Mouse (Mus musculus) CH12.LX (cell line): Measurements from ENCODE around the gene Gamt. TPM values are rescaled to one million over a fixed set of nuclear protein-coding genes. Genes with fewer than 3 reads are reported as not detected.

Experiments used
- DNase-seq: peaks from one replicate; pipeline ENCODE4 v3.0.0-alpha.2; 2013; ENCODE audit errors: extremely low read depth
- H3K27ac ChIP-seq: 2 replicates; pipeline ENCODE4 v1.5.1; 2012; ENCODE audit warnings: low read depth, mild to moderate bottlenecking, control low read depth, moderate library complexity; ENCODE audit not compliant: insufficient read depth
- H3K27me3 ChIP-seq: replicated peaks from 2 replicates; pipeline ENCODE3; 2012; ENCODE audit warnings: inconsistent platforms
- H3K36me3 ChIP-seq, 2 experiments: replicated peaks in 1 of 2; 2 replicates each; pipeline versions ENCODE3 to v1.6.1; 2012; ENCODE audit warnings: inconsistent platforms in 1 of 2, low read length in 1 of 2, mild to moderate bottlenecking in 1 of 2, mixed read lengths in 1 of 2, moderate library complexity in 1 of 2; ENCODE audit not compliant: control insufficient read depth in 1 of 2, insufficient read depth in 1 of 2
- H3K4me1 ChIP-seq, 2 experiments: 2 replicates each; pipeline ENCODE4 v1.6.1; 2012; ENCODE audit warnings: inconsistent platforms in 1 of 2, moderate library complexity in 1 of 2; ENCODE audit not compliant: insufficient read depth in 2 of 2, control insufficient read depth in 1 of 2
- H3K4me2 ChIP-seq: 2 replicates; pipeline ENCODE4 v1.6.1; 2012; ENCODE audit warnings: low read depth, mild to moderate bottlenecking, control low read depth; ENCODE audit not compliant: poor library complexity, insufficient read depth, severe bottlenecking
- H3K4me3 ChIP-seq, 3 experiments: fragments of 150-350 bp in 1 of 3; sonication (generic) in 1 of 3; replicated peaks in 1 of 3; 2 replicates each; pipeline versions ENCODE3 to v1.5.1; 2011 to 2012; ENCODE audit warnings: low read depth in 2 of 3, low read length in 2 of 3, mild to moderate bottlenecking in 2 of 3, moderate library complexity in 2 of 3, control low read depth in 1 of 3, improper control_type of control experiment in 1 of 3, inconsistent platforms in 1 of 3, mixed read lengths in 1 of 3; ENCODE audit not compliant: poor library complexity in 1 of 3
- H3K79me2 ChIP-seq: replicated peaks from 2 replicates; pipeline ENCODE4 v1.6.1; 2012; ENCODE audit warnings: mild to moderate bottlenecking, moderate library complexity; ENCODE audit not compliant: control insufficient read depth, poor library complexity, insufficient read depth, severe bottlenecking; ENCODE audit errors: extremely low read depth
- H3K9ac ChIP-seq: 2 replicates; pipeline ENCODE4 v1.6.1; 2012; ENCODE audit warnings: low read depth, mild to moderate bottlenecking, control low read depth, moderate library complexity; ENCODE audit not compliant: insufficient read depth
- H3K9me3 ChIP-seq: replicated peaks from 2 replicates; pipeline ENCODE3; 2012; ENCODE audit warnings: low read length, inconsistent platforms, mixed read lengths
- BHLHE40 ChIP-seq: IDR thresholded peaks from 2 replicates; pipeline ENCODE4 v1.6.1; 2011; ENCODE audit warnings: mild to moderate bottlenecking, low read depth, low read length, improper control_type of control experiment
- CHD1 ChIP-seq: IDR thresholded peaks from 2 replicates; pipeline ENCODE4 v1.6.1; 2012; ENCODE audit warnings: low read depth, low read length, improper control_type of control experiment, inconsistent platforms
- CHD2 ChIP-seq: IDR thresholded peaks from 2 replicates; pipeline ENCODE4 v1.6.1; 2011; ENCODE audit warnings: low read length, improper control_type of control experiment
- E2F4 ChIP-seq: IDR thresholded peaks from 2 replicates; pipeline ENCODE4 v1.6.1; 2011; ENCODE audit warnings: low read depth, low read length, improper control_type of control experiment; ENCODE audit not compliant: insufficient replicate concordance
- ELF1 ChIP-seq: IDR thresholded peaks from 2 replicates; pipeline ENCODE4 v1.6.1; 2014; ENCODE audit warnings: low read depth, mild to moderate bottlenecking, inconsistent platforms, low read length, improper control_type of control experiment
- EP300 ChIP-seq: IDR thresholded peaks from 2 replicates; pipeline ENCODE4 v1.6.1; 2011; ENCODE audit warnings: low read length, improper control_type of control experiment
- GABPA ChIP-seq: IDR thresholded peaks from 2 replicates; pipeline ENCODE4 v1.6.1; 2012; ENCODE audit warnings: low read depth, low read length, improper control_type of control experiment, inconsistent platforms; ENCODE audit not compliant: insufficient replicate concordance
- JUN ChIP-seq: IDR thresholded peaks from 2 replicates; pipeline ENCODE4 v1.6.1; 2011; ENCODE audit warnings: low read depth, mild to moderate bottlenecking, low read length, improper control_type of control experiment, moderate library complexity; ENCODE audit not compliant: insufficient read depth
- KAT2A ChIP-seq: IDR thresholded peaks from 2 replicates; pipeline ENCODE4 v1.6.1; 2012; ENCODE audit warnings: low read length, improper control_type of control experiment, inconsistent platforms; ENCODE audit not compliant: insufficient replicate concordance
- MAX ChIP-seq: IDR thresholded peaks from 2 replicates; pipeline ENCODE4 v1.6.1; 2011; ENCODE audit warnings: low read length, improper control_type of control experiment
- MAZ ChIP-seq: IDR thresholded peaks from 2 replicates; pipeline ENCODE4 v1.6.1; 2012; ENCODE audit warnings: low read depth, mild to moderate bottlenecking, inconsistent platforms, low read length, improper control_type of control experiment, moderate library complexity
- MXI1 ChIP-seq: IDR thresholded peaks from 2 replicates; pipeline ENCODE4 v1.6.1; 2011; ENCODE audit warnings: mild to moderate bottlenecking, low read depth, low read length, improper control_type of control experiment
- MYC ChIP-seq: IDR thresholded peaks from 2 replicates; pipeline ENCODE4 v1.6.1; 2011; ENCODE audit warnings: low read depth, mild to moderate bottlenecking, improper control_type of control experiment, low read length
- NRF1 ChIP-seq: IDR thresholded peaks from 2 replicates; pipeline ENCODE4 v1.6.1; 2014; ENCODE audit warnings: low read depth, mild to moderate bottlenecking, inconsistent platforms, low read length, improper control_type of control experiment, moderate library complexity
- POLR2AphosphoS2 ChIP-seq: IDR thresholded peaks from 2 replicates; pipeline ENCODE4 v1.6.1; 2011; ENCODE audit warnings: low read depth, low read length, improper control_type of control experiment
- RAD21 ChIP-seq: IDR thresholded peaks from 2 replicates; pipeline ENCODE4 v1.6.1; 2011; ENCODE audit warnings: low read depth, mild to moderate bottlenecking, low read length, improper control_type of control experiment, moderate library complexity
- RCOR1 ChIP-seq: conservative IDR thresholded peaks from 2 replicates; pipeline ENCODE4 v1.6.1; 2012; ENCODE audit warnings: low read depth, mild to moderate bottlenecking, inconsistent platforms, low read length, improper control_type of control experiment
- SIN3A ChIP-seq: IDR thresholded peaks from 2 replicates; pipeline ENCODE4 v1.6.1; 2012; ENCODE audit warnings: low read length, improper control_type of control experiment, inconsistent platforms
- TBP ChIP-seq: conservative IDR thresholded peaks from 2 replicates; pipeline ENCODE4 v1.6.1; 2011; ENCODE audit warnings: low read depth, low read length, improper control_type of control experiment
- TCF12 ChIP-seq: IDR thresholded peaks from 2 replicates; pipeline ENCODE4 v1.6.1; 2014; ENCODE audit warnings: low read depth, mild to moderate bottlenecking, inconsistent platforms, low read length, improper control_type of control experiment
- UBTF ChIP-seq: IDR thresholded peaks from 2 replicates; pipeline ENCODE4 v1.6.1; 2012; ENCODE audit warnings: low read depth, mild to moderate bottlenecking, inconsistent platforms, low read length, improper control_type of control experiment, moderate library complexity
- USF1 ChIP-seq: IDR thresholded peaks from 2 replicates; pipeline ENCODE4 v1.6.1; 2014; ENCODE audit warnings: low read depth, mild to moderate bottlenecking, inconsistent platforms, low read length, improper control_type of control experiment
- ZMIZ1 ChIP-seq: IDR thresholded peaks from 2 replicates; pipeline ENCODE4 v1.6.1; 2012; ENCODE audit warnings: low read depth, mild to moderate bottlenecking, inconsistent platforms, low read length, improper control_type of control experiment
- dilution Hi-C: fragments of 300-500 bp; cut with MboI; formaldehyde crosslinking; loops from 2 replicates; pipeline ENCODE4 v1.14.3; 2020; ENCODE audit warnings: low sequenced_read_pairs; ENCODE audit not compliant: extremely low pct_unique_long_range_greater_than_20kb, extremely low pct_ligation_motif_present
- in situ Hi-C: fragments of 300-500 bp; cut with MboI; formaldehyde crosslinking; loops from 3 replicates; pipeline ENCODE4 v1.14.3; 2019; ENCODE audit warnings: low sequenced_read_pairs, low pct_ligation_motif_present, low pct_unique_long_range_greater_than_20kb, mixed read lengths
- polyA plus RNA-seq: library from polyadenylated mRNA; unstranded; fragments of >175 nt; gene quantifications from 2 replicates; pipeline ENCODE4 v1.2.1, GENCODE M21; 2012; ENCODE audit warnings: low read depth; ENCODE audit not compliant: insufficient read length
- total RNA-seq, 2 experiments: library from RNA; depleted of rRNA; stranded (reverse); fragments of 300-350 nt in 1 of 2; fragments of >200 nt in 1 of 2; gene quantifications; 2 replicates each; pipeline ENCODE4 v1.2.3; 2012 to 2014

Gamt gene
- total and polyA plus RNA-seq, 3 experiments, result 0.24 to 0.30 TPM; not detected in 1

GRCm38 (mm10) chr10:80242088-80242487, 18.7 kb downstream of the Gamt start:
- Histone ChIP-seq H3K79me2 (no peaks in the 10 kb centered on the region), H3K27ac (no peak overlapping the region), H3K36me3 (peaks cover 72 to 81% of the 10 kb centered on the region in 2 experiments), H3K4me3 (no peak overlapping the region), H3K9ac (no peak overlapping the region), H3K4me1 (peaks cover 0 to 7% of the 10 kb centered on the region in 2 experiments; a peak in 2 of 4 replicates), H3K4me2 (no peak overlapping the region), H3K9me3 (no peaks in the 10 kb centered on the region), H3K27me3 (no peaks in the 10 kb centered on the region)
- TF ChIP-seq MXI1 (no peak), E2F4 (no peak), JUN (no peak), GABPA (no peak), BHLHE40 (no peak), TBP (no peak), RAD21 (no peak), MAX (no peak), EP300 (no peak), CHD1 (no peak)
- dilution Hi-C loops (no loop called here), in situ Hi-C loops (no loop called here)
- no peak for DNase-seq

- H3K9me3 ChIP-seq, result no peaks in the 10 kb centered on the region
- no peak overlapping the region for H3K4me3 ChIP-seq
- no peak overlapping the region for H3K27ac ChIP-seq
- no peaks in the 10 kb centered on the region for H3K27me3 ChIP-seq
- dilution Hi-C loops, result no loop called here
- TF ChIP-seq EP300, result no peak
- no peaks in the 10 kb centered on the region for H3K79me2 ChIP-seq
- no peak overlapping the region for H3K4me2 ChIP-seq
- no peak overlapping the region for H3K9ac ChIP-seq
- in situ Hi-C loops, result no loop called here
- H3K4me1 ChIP-seq, result no peaks in the 10 kb centered on the region
- H3K36me3 ChIP-seq, result peaks cover 91 to 96% of the 10 kb centered on the region in 2 experiments
- no peak for DNase-seq
Measured at GRCm38 (mm10) chr10:80239791-80240190, 21.0 kb downstream of the Gamt start.

GRCm38 (mm10) chr10:80238306-80238705, 22.5 kb downstream of the Gamt start:
- in situ Hi-C loops, result no loop called here
- H3K27me3 ChIP-seq, result no peaks in the 10 kb centered on the region
- no peak for DNase-seq
- H3K36me3 ChIP-seq, result peaks cover 92 to 96% of the 10 kb centered on the region in 2 experiments
- H3K4me2 ChIP-seq, result no peak overlapping the region
- no peak overlapping the region for H3K9ac ChIP-seq
- no peaks in the 10 kb centered on the region for H3K4me1 ChIP-seq
- H3K27ac ChIP-seq, result no peak overlapping the region
- dilution Hi-C loops, result no loop called here
- H3K79me2 ChIP-seq, result no peaks in the 10 kb centered on the region
- no peak for TF ChIP-seq USF1
- TF ChIP-seq POLR2AphosphoS2, result no peak
- TF ChIP-seq SIN3A, result no peak
- no peak for TF ChIP-seq TCF12
- no peak for TF ChIP-seq ELF1
- TF ChIP-seq MXI1, result no peak
- no peak for TF ChIP-seq MAZ
- no peak for TF ChIP-seq NRF1
- TF ChIP-seq BHLHE40, result no peak
- no peak for TF ChIP-seq RCOR1
- TF ChIP-seq EP300, result no peak
- no peak for TF ChIP-seq CHD2
- TF ChIP-seq KAT2A, result no peak
- TF ChIP-seq UBTF, result no peak
- TF ChIP-seq ZMIZ1, result no peak
- TF ChIP-seq MYC, result no peak
- H3K9me3 ChIP-seq, result no peaks in the 10 kb centered on the region
- H3K4me3 ChIP-seq, result no peak overlapping the region
